Mouse (Mus musculus) thymus, adult 2 months (tissue): Measurements from ENCODE around the gene Pde11a. TPM values are rescaled to one million over a fixed set of nuclear protein-coding genes. Genes with fewer than 3 reads are reported as not detected.

Experiments
- DNase-seq: peaks from one replicate; pipeline ENCODE4 v3.0.0; 2021
- H3K27ac ChIP-seq: fragments of 200-500 bp; 2 replicates; pipeline ENCODE4 v1.5.1; 2012; ENCODE audit warnings: low read length, control low read depth; ENCODE audit not compliant: control insufficient read depth, insufficient read depth
- H3K27me3 ChIP-seq: fragments of 200-500 bp; 2 replicates; pipeline ENCODE4 v1.6.1; 2012; ENCODE audit warnings: mild to moderate bottlenecking, low read length, moderate library complexity, mixed read lengths; ENCODE audit not compliant: control insufficient read depth, insufficient read depth
- H3K36me3 ChIP-seq: fragments of 200-500 bp; 2 replicates; pipeline ENCODE4 v1.6.1; 2012; ENCODE audit warnings: mild to moderate bottlenecking, low read length, moderate library complexity; ENCODE audit not compliant: control insufficient read depth, insufficient read depth
- H3K4me1 ChIP-seq: fragments of 200-500 bp; replicated peaks from 2 replicates; pipeline ENCODE4 v1.6.1; 2012; ENCODE audit warnings: low read length; ENCODE audit not compliant: control insufficient read depth, insufficient read depth
- H3K4me3 ChIP-seq: fragments of 200-500 bp; 2 replicates; pipeline ENCODE4 v1.5.1; 2012; ENCODE audit warnings: mild to moderate bottlenecking, low read length, control low read depth, moderate library complexity; ENCODE audit not compliant: control insufficient read depth, insufficient read depth
- CTCF ChIP-seq: fragments of 200-500 bp; IDR thresholded peaks from 2 replicates; pipeline ENCODE4 v1.5.1; 2012; ENCODE audit warnings: mild to moderate bottlenecking, control low read depth, low read length, moderate library complexity, borderline replicate concordance; ENCODE audit not compliant: control insufficient read depth, poor library complexity, insufficient read depth; ENCODE audit errors: extremely low read depth
- POLR2A ChIP-seq: fragments of 200-500 bp; IDR thresholded peaks from 2 replicates; pipeline ENCODE4 v1.6.1; 2012; ENCODE audit warnings: mild to moderate bottlenecking, low read length, control low read depth, moderate library complexity; ENCODE audit not compliant: control insufficient read depth, poor library complexity, insufficient read depth; ENCODE audit errors: extremely low read depth
- WGBS: fragments of 180-500 bp; shearing (Covaris S2); methylation state at CpG from one replicate; pipeline ENCODE4 v1.1.7; 2018; 5-methylcytosine and 5-hydroxymethylcytosine counted together
- polyA plus RNA-seq: library from polyadenylated mRNA; depleted of rRNA; stranded (reverse); fragments of >200 nt; gene quantifications from 2 replicates; pipeline ENCODE4 v1.2.3, GENCODE M21; 2012

Gene Pde11a
- polyA plus RNA-seq, 1 experiment, result 1.7 TPM

DNA sequence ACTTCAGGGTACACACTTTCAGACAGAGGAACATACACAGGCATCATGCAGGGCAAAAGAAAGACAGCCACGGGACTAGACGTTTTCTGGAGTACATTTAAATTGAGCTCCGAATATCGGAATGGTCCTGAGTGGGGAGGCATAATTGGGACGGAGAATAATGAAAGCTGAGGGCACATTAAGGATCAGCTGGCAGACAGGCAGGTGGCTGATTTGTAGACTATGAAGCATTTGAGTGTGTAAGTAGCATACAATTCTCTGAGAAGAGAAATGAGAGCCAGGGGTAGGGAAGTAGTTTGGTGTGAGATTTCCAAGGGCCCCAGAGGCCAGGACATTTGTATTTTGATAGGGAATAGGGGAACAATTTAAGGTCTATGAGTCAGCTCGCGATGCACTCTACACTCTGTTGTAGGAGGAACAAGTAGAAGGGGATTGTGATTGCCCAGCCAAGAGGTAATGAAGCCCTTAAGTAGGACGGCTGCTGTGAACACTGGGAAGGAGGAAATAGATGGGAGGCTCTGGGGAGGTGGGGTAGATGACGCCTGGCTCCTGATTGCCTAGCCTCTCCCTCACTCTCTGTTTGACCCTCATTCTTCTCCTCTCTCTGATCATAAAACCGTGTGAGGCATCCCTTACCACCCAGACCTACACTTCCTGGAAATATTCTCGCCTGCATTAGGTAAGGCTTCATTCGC, 208.5 kb downstream of the Pde11a start:
- Histone ChIP-seq H3K4me1 (peaks cover 4% of the 10 kb centered on the region; the same call in 1 of the 2 replicates), H3K36me3 (no peaks in the 10 kb centered on the region), H3K27ac (no peak overlapping the region), H3K27me3 (no peaks in the 10 kb centered on the region), H3K4me3 (no peak overlapping the region)
- WGBS, result 69% methylated on average over 12 of the region's 12 CpGs
- TF ChIP-seq CTCF (no peak), POLR2A (no peak)
- DNase-seq, result no peak

DNA sequence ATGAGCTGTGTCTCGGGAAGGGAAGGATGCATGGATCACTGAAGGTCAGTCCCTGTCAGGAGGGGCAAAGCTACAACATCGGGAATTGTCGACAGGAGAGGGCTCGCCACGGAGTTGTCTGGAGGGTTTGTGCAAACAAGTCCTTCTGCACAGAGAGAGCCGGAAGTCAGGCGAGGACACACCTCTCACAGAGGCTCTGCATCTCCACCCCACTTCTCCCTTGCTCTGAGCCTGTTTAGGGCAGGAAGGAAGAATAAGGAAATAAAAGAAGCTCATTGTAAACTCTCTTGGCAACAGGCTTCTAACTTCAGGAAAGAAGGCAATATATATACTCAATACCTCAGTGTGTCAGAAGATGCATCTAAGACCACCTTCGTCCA, 209.5 kb downstream of the Pde11a start:
- Histone ChIP-seq H3K4me1 (peaks cover 4% of the 10 kb centered on the region; the same call in 1 of the 2 replicates), H3K27me3 (no peaks in the 10 kb centered on the region), H3K27ac (peak overlapping the region; percentile 51; the same call in 1 of the 2 replicates), H3K36me3 (no peaks in the 10 kb centered on the region), H3K4me3 (peak overlapping the region; percentile 20; the same call in 1 of the 2 replicates)
- WGBS, result 23% methylated on average over 8 of the region's 8 CpGs
- TF ChIP-seq POLR2A (no peak), CTCF (no peak)
- peak; percentile 12 for DNase-seq

DNA sequence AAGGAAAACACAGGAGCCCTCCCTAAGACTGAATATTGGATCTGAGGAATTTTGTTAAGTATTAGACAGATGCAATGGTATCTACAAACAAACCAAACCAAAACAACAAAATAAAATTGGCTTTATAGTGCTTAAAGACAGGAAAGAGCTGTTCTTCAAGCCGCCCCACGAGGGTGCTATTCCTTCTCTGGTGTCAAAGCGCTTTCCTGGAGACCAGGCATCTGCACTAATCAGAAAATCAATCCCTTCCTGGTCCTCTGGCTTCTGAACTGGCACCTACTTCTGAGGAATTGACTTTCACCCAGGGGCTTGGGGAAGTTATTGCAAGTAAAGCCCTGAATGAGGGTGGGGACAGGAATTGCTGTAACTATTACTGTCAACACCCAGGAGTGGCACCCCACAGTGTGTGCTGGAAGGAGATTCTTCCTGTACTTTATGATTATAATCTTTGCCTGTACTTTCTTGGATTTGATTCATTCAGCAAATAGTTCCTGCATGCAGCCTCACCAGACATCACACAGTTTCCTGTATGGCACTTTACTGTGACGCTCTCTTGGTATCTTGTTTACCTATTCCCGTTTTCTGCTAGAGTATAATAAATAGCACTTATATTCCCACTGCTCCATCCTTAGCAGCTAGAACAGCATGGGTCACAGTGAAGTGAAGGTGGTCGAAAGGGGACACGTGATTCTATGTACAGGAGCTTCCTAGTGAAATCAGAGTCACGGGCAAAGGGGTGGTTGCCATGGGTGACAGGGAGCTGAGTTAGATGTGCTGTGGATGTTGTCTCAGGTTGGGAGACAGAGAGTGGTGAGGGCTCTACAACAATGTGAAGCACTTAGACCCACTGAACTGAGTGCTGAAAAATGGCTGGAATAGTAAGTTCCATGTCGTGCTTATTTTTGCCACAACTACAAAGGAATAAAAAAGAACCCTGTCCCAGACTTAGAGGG, 210.2 kb downstream of the Pde11a start:
- peak overlapping the region; percentile 20; the same call in 1 of the 2 replicates for H3K4me3 ChIP-seq
- no peaks in the 10 kb centered on the region for H3K36me3 ChIP-seq
- TF ChIP-seq POLR2A, result no peak
- TF ChIP-seq CTCF, result no peak
- DNase-seq, result peak; percentile 24
- WGBS, result 33% methylated on average over 9 of the region's 9 CpGs
- no peaks in the 10 kb centered on the region for H3K27me3 ChIP-seq
- H3K27ac ChIP-seq, result peak overlapping the region; percentile 51; the same call in 1 of the 2 replicates
- H3K4me1 ChIP-seq, result peaks cover 4% of the 10 kb centered on the region; the same call in 1 of the 2 replicates

DNA sequence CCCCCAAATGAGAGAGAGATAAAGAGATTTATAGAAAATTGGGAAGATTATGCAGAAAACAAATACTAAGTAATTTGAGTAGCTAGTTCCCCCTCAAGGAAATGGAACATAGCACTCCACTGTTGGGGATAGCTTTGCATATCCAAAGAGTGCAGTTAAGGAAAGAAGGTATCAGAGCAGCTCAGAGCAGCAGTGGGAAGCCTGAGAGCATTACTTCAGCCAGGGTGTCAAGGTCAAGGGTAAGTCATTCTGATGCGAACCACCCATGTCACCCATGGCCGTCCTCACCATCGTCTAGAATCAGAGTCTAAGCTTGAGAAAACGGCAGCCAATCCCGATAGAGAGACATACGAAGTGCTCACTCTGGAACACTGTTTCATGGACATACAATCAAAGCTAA, 211.9 kb downstream of the Pde11a start:
- peaks cover 4% of the 10 kb centered on the region; the same call in 1 of the 2 replicates for H3K4me1 ChIP-seq
- H3K4me3 ChIP-seq, result no peak overlapping the region
- no peaks in the 10 kb centered on the region for H3K36me3 ChIP-seq
- H3K27me3 ChIP-seq, result no peaks in the 10 kb centered on the region
- H3K27ac ChIP-seq, result no peak overlapping the region
- 93% methylated on average over 6 of the region's 6 CpGs for WGBS
- TF ChIP-seq POLR2A (no peak), CTCF (no peak)
- DNase-seq, result no peak

DNA sequence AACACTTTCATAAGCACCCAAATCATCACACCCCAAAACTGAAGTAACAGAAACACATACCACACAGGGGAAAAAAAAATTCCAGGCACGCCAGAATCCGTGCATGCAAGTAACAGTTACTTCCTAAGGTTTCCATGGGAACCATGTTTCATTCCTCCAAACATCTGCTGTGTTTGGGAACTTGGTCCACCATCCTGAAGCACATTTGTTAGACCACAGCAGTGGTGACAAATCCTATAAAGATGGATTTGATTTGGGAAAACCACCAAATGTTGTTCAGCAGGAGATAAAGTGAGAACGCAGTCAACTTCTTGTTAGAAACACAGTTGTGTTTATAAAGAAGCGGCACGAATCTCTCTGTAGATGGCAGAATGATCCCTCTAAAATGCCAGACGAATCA, 213.8 kb downstream of the Pde11a start:
- no peak for TF ChIP-seq POLR2A
- no peak for TF ChIP-seq CTCF
- no peaks in the 10 kb centered on the region for H3K36me3 ChIP-seq

DNA sequence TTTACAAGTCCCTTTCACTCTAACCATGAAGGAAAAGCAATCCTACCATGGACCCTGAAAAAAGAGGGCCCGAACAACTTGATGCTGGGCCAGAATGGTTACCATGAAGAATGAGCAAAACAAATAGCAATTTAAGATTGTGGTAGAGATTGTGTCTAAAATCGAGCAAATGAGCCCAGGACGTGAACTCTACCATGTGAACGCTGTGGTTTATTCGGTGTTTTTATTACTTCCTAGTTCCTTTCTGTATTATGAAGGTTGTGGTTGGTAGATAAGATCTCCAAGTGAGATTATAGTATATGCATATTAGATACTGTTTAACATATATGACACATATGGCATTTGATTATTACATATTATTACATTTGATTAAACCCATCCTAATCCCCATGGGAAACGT, 216.4 kb downstream of the Pde11a start:
- TF ChIP-seq POLR2A (no peak), CTCF (no peak)
- DNase-seq, result no peak
- WGBS, result 14% methylated on average over 6 of the region's 6 CpGs
- Histone ChIP-seq H3K27ac (no peak overlapping the region), H3K4me3 (no peak overlapping the region), H3K36me3 (no peaks in the 10 kb centered on the region), H3K4me1 (no peaks in the 10 kb centered on the region), H3K27me3 (no peaks in the 10 kb centered on the region)

More for the DNA sequence above, 213.8 kb downstream of the Pde11a start:
- H3K27ac ChIP-seq, result no peak overlapping the region
- no peak overlapping the region for H3K4me3 ChIP-seq
- no peaks in the 10 kb centered on the region for H3K27me3 ChIP-seq
- peaks cover 4% of the 10 kb centered on the region; the same call in 1 of the 2 replicates for H3K4me1 ChIP-seq
- WGBS, result 91% methylated on average over 6 of the region's 6 CpGs
- DNase-seq, result no peak
